Mouse (Mus musculus) mouse embryonic stem cell (cell line): ENCODE measurements at regions not wholly inside any gene's neighbourhood (a gene's known extent, or its start where the extent isn't known, plus 50 kb on each side); places are given as distances from the start of the nearest gene placed in this dataset.

Source experiments
- in situ Hi-C, 2 experiments: fragments of 300-500 bp; cut with MboI; formaldehyde crosslinking; loops; 1 replicate in 1 of 2; 3 replicates in 1 of 2; pipeline ENCODE4 v1.14.3; 2019 to 2020; ENCODE audit warnings: low sequenced_read_pairs in 2 of 2, low pct_unique_long_range_greater_than_20kb in 1 of 2, mixed read lengths in 1 of 2; ENCODE audit not compliant: unreplicated experiment in 1 of 2

GRCm38 (mm10) chr13:53910251-53910650 lies 145.3 kb downstream of the Drd1 start:
- in situ Hi-C loops, result no loop called here

DNA sequence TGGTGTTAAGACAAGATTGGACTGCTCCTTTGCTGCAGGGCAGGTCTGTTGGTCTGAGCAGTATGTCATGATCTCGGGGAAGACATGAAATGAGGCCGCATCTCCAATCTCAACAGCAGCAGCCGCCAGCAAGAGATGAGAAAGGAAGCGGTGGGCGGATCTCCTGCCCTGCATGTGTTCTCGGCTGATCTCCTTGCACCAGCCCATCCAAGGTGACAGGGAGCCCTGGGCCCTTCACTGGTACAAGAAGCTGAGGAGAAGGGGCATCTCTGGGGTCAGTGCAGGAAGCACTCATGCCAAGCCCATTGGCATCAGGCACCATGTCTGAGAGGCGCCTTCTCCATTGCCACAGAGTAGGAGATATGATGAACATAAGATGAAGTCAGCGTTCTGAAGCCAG lies 151.0 kb downstream of the Drd1 start:
- in situ Hi-C loops, result no loop called here

GRCm38 (mm10) chr13:53903626-53904025 lies 151.9 kb downstream of the Drd1 start:
- in situ Hi-C loops, result no loop called here

DNA sequence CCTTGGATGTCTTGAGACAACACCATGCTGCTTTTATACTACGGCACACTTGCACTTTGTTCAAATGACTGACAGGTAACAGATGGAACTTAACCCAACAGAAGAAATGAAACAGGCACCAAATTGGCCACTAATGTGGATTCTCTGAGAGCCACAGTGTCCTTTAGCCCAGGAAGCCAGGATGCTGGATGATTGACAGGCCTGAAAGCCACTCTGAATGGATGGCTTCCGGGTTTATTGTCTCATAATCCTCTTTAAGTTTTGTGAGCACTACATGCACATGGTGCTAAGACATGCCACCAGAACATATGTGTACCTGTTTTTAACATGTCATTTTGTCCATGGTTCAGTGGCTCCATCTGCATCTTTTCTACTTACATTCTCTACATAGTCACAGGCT lies 152.7 kb downstream of the Drd1 start:
- in situ Hi-C loops, result no loop called here

DNA sequence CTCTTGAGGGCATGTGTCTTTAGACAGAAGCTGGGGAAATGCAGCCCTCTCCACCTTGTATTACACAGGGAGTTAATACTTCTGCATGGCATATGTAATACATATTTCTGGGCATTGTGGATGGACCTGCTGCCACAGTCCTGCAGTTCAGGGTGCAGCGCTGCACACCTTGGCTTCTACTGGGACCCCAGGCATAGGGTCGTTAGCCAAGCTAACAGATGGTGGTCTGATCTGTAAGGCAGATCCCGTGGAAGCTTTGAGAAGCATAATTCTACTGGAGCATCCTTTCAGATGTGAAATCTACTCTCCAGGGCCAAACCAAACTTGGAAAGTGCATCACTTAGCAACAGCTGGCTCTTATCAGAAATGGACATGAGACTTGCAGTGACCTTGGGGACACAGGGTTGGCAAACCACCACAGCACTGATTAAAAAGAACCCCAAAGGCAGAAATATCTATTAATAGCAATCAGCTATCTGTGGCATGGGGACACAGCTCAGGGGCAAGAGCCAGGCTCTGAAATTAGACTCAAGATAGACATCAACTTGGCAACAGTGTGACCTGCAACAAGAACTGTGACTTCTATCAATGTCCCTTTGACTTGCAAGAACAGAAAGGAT lies 155.0 kb downstream of the Drd1 start:
- in situ Hi-C loops, result no loop called here

DNA sequence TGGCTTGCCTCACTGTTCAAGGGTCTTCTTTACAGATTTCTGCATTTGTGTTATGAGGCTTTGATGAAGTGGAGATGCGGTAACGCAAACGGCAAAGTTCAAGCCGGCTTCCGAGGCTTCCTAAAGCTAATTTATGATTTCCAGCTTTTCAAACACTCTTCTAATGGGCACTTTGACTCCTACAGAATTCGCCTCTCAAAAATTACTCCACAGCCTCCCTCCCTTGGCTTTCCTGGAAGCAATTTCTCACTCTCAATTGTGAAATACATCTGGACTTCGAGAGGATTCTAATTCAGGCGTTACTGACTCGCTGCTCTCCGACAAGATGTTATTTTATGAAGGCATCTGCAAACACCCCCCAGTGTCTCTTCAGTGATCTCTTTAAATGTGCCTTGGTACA lies 157.2 kb downstream of the Drd1 start:
- in situ Hi-C loops, result no loop called here

DNA sequence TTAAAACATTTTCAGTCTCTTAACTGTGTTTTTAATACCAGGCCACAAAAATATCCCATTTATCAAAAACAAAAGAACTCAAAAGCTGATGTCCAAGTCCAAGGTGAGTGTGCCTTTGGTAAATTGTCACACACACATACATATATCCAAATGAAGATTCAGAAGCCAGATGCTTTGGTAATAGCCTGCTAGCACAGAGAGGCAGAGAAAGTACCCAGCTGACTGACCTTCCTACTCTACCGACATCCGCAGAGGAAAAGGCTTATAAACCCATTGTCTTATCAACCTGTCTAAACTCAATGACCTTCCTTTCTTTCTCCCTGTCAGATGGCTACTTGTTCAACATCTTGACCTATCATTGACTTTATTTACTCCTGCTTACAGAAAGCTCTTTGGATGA lies 158.3 kb downstream of the Drd1 start:
- in situ Hi-C loops, result no loop called here

- in situ Hi-C loops, result no loop called here
These were observed 167.1 kb downstream of the Drd1 start for GRCm38 (mm10) chr13:53888411-53888810.

DNA sequence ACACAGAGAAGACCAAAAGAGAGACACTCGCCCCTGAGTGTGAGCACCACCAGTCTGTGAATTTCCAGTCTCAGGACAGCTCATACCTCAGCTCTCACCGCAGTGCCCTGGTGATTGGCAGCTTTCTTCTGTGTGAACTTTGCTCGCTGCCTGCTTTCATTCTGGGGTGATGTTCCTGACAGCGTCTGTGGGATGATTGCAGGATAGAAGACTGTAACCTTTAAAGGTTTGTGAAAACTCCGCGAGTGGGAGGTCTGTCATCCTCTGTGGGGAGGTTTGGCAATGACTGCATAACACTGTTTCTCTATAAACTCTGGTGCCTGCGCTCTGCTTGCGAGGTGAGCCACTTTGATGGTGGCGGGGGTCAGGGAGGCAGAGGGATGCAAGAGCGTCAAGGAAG lies 169.7 kb downstream of the Drd1 start:
- in situ Hi-C loops, result no loop called here

GRCm38 (mm10) chr13:53883206-53883605 lies 172.3 kb downstream of the Drd1 start:
- in situ Hi-C loops, result no loop called here

GRCm38 (mm10) chr13:53880466-53881250 lies 174.8 kb downstream of the Drd1 start:
- in situ Hi-C loops, result no loop called here

- in situ Hi-C loops, result no loop called here
These were observed 180.0 kb downstream of the Drd1 start for GRCm38 (mm10) chr13:53875546-53875945.

DNA sequence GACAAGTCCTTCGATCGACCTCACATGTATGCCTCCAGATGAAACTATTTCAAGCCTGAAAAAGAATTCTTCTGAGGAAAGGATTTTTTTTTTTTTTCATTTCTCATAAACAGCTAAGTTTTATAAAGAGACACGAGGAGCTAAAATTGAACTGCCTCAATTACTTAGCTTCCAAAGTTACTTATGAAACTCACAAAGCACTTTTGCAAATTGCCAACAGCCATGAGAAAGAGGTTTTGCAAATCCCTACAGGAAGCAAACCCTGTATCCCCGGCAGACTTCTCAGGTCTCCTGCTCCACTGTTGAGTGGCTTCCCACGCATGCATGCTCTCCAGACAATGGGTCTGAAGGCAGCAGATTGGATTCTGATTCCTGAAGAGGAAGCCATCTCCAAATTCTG lies 190.2 kb downstream of the Drd1 start:
- in situ Hi-C loops, result no loop called here

DNA sequence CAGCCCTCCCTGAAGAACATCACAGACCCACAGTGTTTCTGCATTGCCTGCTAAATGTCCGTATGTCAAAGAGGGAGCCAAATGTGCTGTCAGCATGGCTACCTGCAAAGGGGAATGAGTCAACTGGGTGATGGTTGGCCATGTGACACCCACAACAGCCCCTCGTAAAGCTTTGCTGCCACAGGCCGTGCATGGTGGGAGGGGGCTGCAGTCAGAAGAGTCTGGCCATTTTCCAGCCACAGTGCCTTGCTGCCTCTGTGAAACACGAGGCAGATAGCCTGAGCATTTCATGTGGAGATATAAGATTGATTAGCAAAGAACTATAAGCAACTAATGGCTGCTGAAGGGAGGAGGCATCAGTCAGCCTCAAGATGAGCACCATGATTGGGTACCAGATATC lies 193.2 kb downstream of the Drd1 start:
- in situ Hi-C loops, result no loop called here

GRCm38 (mm10) chr13:53854196-53854595 lies 201.3 kb downstream of the Drd1 start:
- in situ Hi-C loops, result no loop called here

GRCm38 (mm10) chr13:53850146-53850545 lies 205.4 kb downstream of the Drd1 start:
- in situ Hi-C loops, result no loop called here

- in situ Hi-C loops, result no loop called here
These were observed 209.3 kb downstream of the Drd1 start for GRCm38 (mm10) chr13:53846221-53846620.

GRCm38 (mm10) chr13:53845786-53846185 lies 209.7 kb downstream of the Drd1 start:
- in situ Hi-C loops, result no loop called here

GRCm38 (mm10) chr13:53825957-53826580 lies 229.4 kb downstream of the Drd1 start:
- in situ Hi-C loops, result no loop called here

DNA sequence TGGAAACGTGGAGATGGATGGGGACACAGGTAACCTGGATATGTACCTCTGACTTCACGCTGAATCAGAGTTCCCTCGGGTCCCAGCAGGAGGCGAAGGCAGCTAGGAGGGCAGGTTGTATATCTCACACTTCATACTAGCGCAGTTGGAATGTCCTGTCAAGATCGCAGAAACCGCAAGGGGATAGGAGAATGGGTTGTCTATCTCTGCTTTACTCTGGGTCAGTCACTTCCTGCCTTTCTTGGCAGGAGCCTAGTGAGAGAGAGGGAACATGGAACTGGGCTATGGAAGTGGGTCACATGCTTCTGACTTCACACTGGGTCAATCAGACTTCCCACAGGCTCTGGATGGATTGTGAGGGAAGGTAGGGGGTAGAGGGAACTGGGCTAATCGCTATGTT lies 233.4 kb downstream of the Drd1 start:
- in situ Hi-C loops, result no loop called here
